Mouse (Mus musculus) kidney, embryonic 14.5 days (tissue): ENCODE measurements at regions not wholly inside any gene's neighbourhood (a gene's known extent, or its start where the extent isn't known, plus 50 kb on each side); places are given as distances from the start of the nearest gene placed in this dataset.

Experiments
- ATAC-seq: fragments of 200-750 bp; cut with Nextera tagmentation; 2 replicates; pipeline ENCODE4 v1.8.0; 2017; ENCODE audit warnings: moderate number of reproducible peaks, mild to moderate bottlenecking, moderate TSS enrichment, moderate library complexity; ENCODE audit not compliant: low FRiP score, low TSS enrichment
- H3K27ac ChIP-seq: fragments of 300-500 bp; sonication (generic); 2 replicates; pipeline ENCODE4 v1.5.1; 2014; ENCODE audit warnings: low read depth, mild to moderate bottlenecking, low read length, moderate library complexity, mixed read lengths
- H3K27me3 ChIP-seq: fragments of 300-500 bp; sonication (generic); 2 replicates; pipeline ENCODE4 v1.6.1; 2014; ENCODE audit warnings: mild to moderate bottlenecking, low read length; ENCODE audit not compliant: control insufficient read depth, insufficient read depth
- H3K36me3 ChIP-seq: fragments of 300-500 bp; sonication (generic); 2 replicates; pipeline ENCODE4 v1.6.1; 2014; ENCODE audit warnings: low read length, mixed read lengths; ENCODE audit not compliant: control insufficient read depth, insufficient read depth
- H3K4me1 ChIP-seq: fragments of 300-500 bp; sonication (generic); 2 replicates; pipeline ENCODE4 v1.6.1; 2014; ENCODE audit warnings: low read length, mixed read lengths; ENCODE audit not compliant: control insufficient read depth, insufficient read depth
- H3K4me2 ChIP-seq: fragments of 300-500 bp; sonication (generic); replicated peaks from 2 replicates; pipeline ENCODE4 v1.6.1; 2014; ENCODE audit warnings: low read depth, mild to moderate bottlenecking, low read length
- H3K4me3 ChIP-seq: fragments of 300-500 bp; sonication (generic); 2 replicates; pipeline ENCODE4 v1.5.1; 2014; ENCODE audit warnings: mild to moderate bottlenecking, low read length
- H3K9ac ChIP-seq: fragments of 300-500 bp; sonication (generic); 2 replicates; pipeline ENCODE4 v1.6.1; 2014; ENCODE audit warnings: low read depth, mild to moderate bottlenecking, low read length, moderate library complexity
- H3K9me3 ChIP-seq: fragments of 300-500 bp; sonication (generic); 2 replicates; pipeline ENCODE4 v1.6.1; 2016; ENCODE audit warnings: low read length; ENCODE audit not compliant: control insufficient read depth
- WGBS: fragments of 180-500 bp; shearing (Covaris S2); extraction: QIAGEN DNeasy Blood & Tissue Kit; methylation state at CpG from one replicate; pipeline ENCODE4 v1.1.7; 2014; 5-methylcytosine and 5-hydroxymethylcytosine counted together

GRCm38 (mm10) chr16:30895021-30895420, 186.2 kb downstream of the Xxylt1 start:
- Histone ChIP-seq H3K9me3 (no peaks in the 10 kb centered on the region), H3K4me1 (no peaks in the 10 kb centered on the region), H3K36me3 (no peaks in the 10 kb centered on the region), H3K4me2 (no peak overlapping the region), H3K9ac (no peak overlapping the region), H3K4me3 (no peak overlapping the region), H3K27me3 (no peaks in the 10 kb centered on the region), H3K27ac (no peak overlapping the region)
- no peak for ATAC-seq
- 86% methylated on average over 4 of the region's 4 CpGs for WGBS

DNA sequence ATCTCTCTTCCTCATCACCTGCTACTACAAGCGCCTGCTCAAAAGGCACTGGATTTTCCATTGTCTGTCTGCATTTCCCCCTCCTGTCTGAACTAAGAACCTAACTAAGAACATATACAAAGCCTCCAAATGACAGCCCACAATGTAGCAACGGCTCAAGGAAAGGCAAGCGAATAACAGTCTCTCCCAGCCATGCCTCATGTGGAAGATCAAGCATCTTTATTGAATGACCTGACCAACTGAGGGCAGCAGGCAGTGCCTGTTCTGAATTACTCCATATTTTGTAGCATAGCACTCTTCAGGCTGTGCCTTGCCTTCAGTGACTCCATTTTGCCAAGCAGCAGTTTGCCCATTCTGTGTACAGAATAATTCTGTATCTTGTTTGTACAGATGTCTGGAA, 183.9 kb downstream of the Xxylt1 start:
- H3K9me3 ChIP-seq = no peaks in the 10 kb centered on the region

GRCm38 (mm10) chr16:30900121-30900520, 181.1 kb downstream of the Xxylt1 start:
- peaks cover 16% of the 10 kb centered on the region for H3K9me3 ChIP-seq
- ATAC-seq = no peak
- H3K36me3 ChIP-seq = no peaks in the 10 kb centered on the region
- H3K4me3 ChIP-seq = no peak overlapping the region
- H3K9ac ChIP-seq = no peak overlapping the region
- H3K27me3 ChIP-seq = no peaks in the 10 kb centered on the region
- H3K4me2 ChIP-seq = no peak overlapping the region
- 73% methylated on average over 2 of the region's 2 CpGs for whole genome bisulfite sequencing
- H3K4me1 ChIP-seq = no peaks in the 10 kb centered on the region
- no peak overlapping the region for H3K27ac ChIP-seq

More for the DNA sequence above, 183.9 kb downstream of the Xxylt1 start:
- ATAC-seq = no peak
- H3K9ac ChIP-seq = no peak overlapping the region
- no peaks in the 10 kb centered on the region for H3K4me1 ChIP-seq
- no peak overlapping the region for H3K27ac ChIP-seq
- no peak overlapping the region for H3K4me3 ChIP-seq
- WGBS = 90% methylated on average over 3 of the region's 3 CpGs
- H3K36me3 ChIP-seq = no peaks in the 10 kb centered on the region
- H3K4me2 ChIP-seq = no peak overlapping the region
- H3K27me3 ChIP-seq = no peaks in the 10 kb centered on the region

DNA sequence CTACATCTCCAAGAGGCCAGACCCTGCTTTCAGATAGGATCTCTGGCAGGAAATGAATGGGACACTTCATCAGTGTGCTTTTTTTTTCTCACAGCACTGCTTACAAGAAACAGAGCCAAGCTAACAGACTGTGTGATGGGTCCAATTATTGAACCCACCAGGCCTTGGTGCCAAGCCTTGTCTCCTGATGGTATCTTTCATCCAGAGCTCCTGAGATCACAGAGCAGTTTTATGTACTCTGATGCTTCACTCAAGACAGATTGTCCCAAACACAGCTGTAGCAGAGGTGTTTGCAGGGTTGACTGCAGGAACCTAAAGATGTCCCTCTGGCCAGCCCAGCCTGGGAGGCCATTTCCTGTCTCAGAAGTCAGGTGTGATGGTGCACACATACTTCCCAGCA, 179.9 kb downstream of the Xxylt1 start:
- H3K4me1 ChIP-seq = no peaks in the 10 kb centered on the region
- peaks cover 16% of the 10 kb centered on the region for H3K9me3 ChIP-seq
- no peak for ATAC-seq
- no peak overlapping the region for H3K27ac ChIP-seq
- H3K27me3 ChIP-seq = no peaks in the 10 kb centered on the region
- H3K4me2 ChIP-seq = no peak overlapping the region
- no peaks in the 10 kb centered on the region for H3K36me3 ChIP-seq
- no peak overlapping the region for H3K9ac ChIP-seq
- no peak overlapping the region for H3K4me3 ChIP-seq
